Mouse (Mus musculus) limb, embryonic 14.5 days (tissue): ENCODE measurements around the gene Mamdc2. TPM values are rescaled to one million over a fixed set of nuclear protein-coding genes. Genes with fewer than 3 reads are reported as not detected.

Experiments used
- ATAC-seq: fragments of 200-750 bp; cut with Nextera tagmentation; 2 replicates; pipeline ENCODE4 v1.8.0; 2017; ENCODE audit warnings: low read depth, moderate number of reproducible peaks, moderate TSS enrichment; ENCODE audit not compliant: low FRiP score
- DNase-seq: peaks from one replicate; pipeline ENCODE4 v3.0.0-alpha.2; 2015; ENCODE audit warnings: low spot score
- H3K27ac ChIP-seq: fragments of 300-500 bp; sonication (generic); replicated peaks from 2 replicates; pipeline ENCODE4 v1.5.1; 2014; ENCODE audit warnings: low read depth, mild to moderate bottlenecking, low read length, moderate library complexity, mixed read lengths
- H3K27me3 ChIP-seq: fragments of 300-500 bp; sonication (generic); 2 replicates; pipeline ENCODE4 v1.6.1; 2014; ENCODE audit warnings: low read length, mixed read lengths; ENCODE audit not compliant: control insufficient read depth, insufficient read depth
- H3K36me3 ChIP-seq: fragments of 300-500 bp; sonication (generic); 2 replicates; pipeline ENCODE4 v1.6.1; 2014; ENCODE audit warnings: mild to moderate bottlenecking, low read length, moderate library complexity, mixed read lengths; ENCODE audit not compliant: control insufficient read depth, insufficient read depth
- H3K4me1 ChIP-seq: fragments of 300-500 bp; sonication (generic); 2 replicates; pipeline ENCODE4 v1.6.1; 2014; ENCODE audit warnings: antibody characterized with exemption, low read length, mixed read lengths; ENCODE audit not compliant: control insufficient read depth, insufficient read depth
- H3K4me2 ChIP-seq: fragments of 300-500 bp; sonication (generic); replicated peaks from 2 replicates; pipeline ENCODE4 v1.6.1; 2014; ENCODE audit warnings: low read depth, mild to moderate bottlenecking, low read length, moderate library complexity; ENCODE audit not compliant: severe bottlenecking
- H3K4me3 ChIP-seq: fragments of 300-500 bp; sonication (generic); replicated peaks from 2 replicates; pipeline ENCODE4 v1.5.1; 2014; ENCODE audit warnings: low read length
- H3K9ac ChIP-seq: fragments of 300-500 bp; sonication (generic); 2 replicates; pipeline ENCODE4 v1.6.1; 2014; ENCODE audit warnings: mild to moderate bottlenecking, low read depth, low read length, moderate library complexity; ENCODE audit not compliant: severe bottlenecking
- H3K9me3 ChIP-seq: fragments of 300-500 bp; sonication (generic); 2 replicates; pipeline ENCODE4 v1.6.1; 2016; ENCODE audit warnings: low read length; ENCODE audit not compliant: control insufficient read depth
- POLR2A ChIP-seq: fragments of 200-500 bp; IDR thresholded peaks from 2 replicates; pipeline ENCODE4 v1.8.0; 2012; ENCODE audit warnings: inconsistent platforms, mild to moderate bottlenecking, moderate library complexity, borderline replicate concordance; ENCODE audit not compliant: insufficient read depth, insufficient read length; ENCODE audit errors: extremely low read depth
- WGBS: fragments of 180-500 bp; shearing (Covaris S2); extraction: QIAGEN DNeasy Blood & Tissue Kit; methylation state at CpG from one replicate; pipeline ENCODE4 v1.1.7; 2014; 5-methylcytosine and 5-hydroxymethylcytosine counted together
- polyA plus RNA-seq, 2 experiments: library from polyadenylated mRNA; depleted of rRNA in 1 of 2; stranded (reverse) in 1 of 2; unstranded in 1 of 2; fragments of >200 nt; fragmentation: Nextera tagmentation in 1 of 2; extraction: Ambion mirVana in 1 of 2; gene quantifications; 2 replicates each; pipeline versions ENCODE4 v1.2.1 to v1.2.3; 2012 to 2014

Mamdc2 gene
- polyA plus RNA-seq, 2 experiments: 2.6 to 3.0 TPM

- DNase-seq: no peak
- Histone ChIP-seq H3K9me3 (no peaks in the 10 kb centered on the region), H3K4me1 (no peaks in the 10 kb centered on the region), H3K4me2 (no peak overlapping the region), H3K27me3 (no peaks in the 10 kb centered on the region), H3K9ac (no peak overlapping the region), H3K27ac (no peak overlapping the region), H3K36me3 (no peaks in the 10 kb centered on the region), H3K4me3 (no peak overlapping the region)
- no peak for ATAC-seq
- no peak for TF ChIP-seq POLR2A
Measured at GRCm38 (mm10) chr19:23479597-23479967, 31.3 kb upstream of the Mamdc2 start.

GRCm38 (mm10) chr19:23478895-23479596 is 30.8 kb upstream of the Mamdc2 start:
- no peak overlapping the region for H3K9ac ChIP-seq
- DNase-seq: peak; percentile 14
- no peaks in the 10 kb centered on the region for H3K36me3 ChIP-seq
- no peak overlapping the region for H3K4me2 ChIP-seq
- H3K27me3 ChIP-seq: no peaks in the 10 kb centered on the region
- ATAC-seq: no peak
- no peak overlapping the region for H3K4me3 ChIP-seq
- 19% methylated on average over 10 of the region's 10 CpGs for WGBS
- no peaks in the 10 kb centered on the region for H3K4me1 ChIP-seq
- H3K9me3 ChIP-seq: no peaks in the 10 kb centered on the region
- no peak overlapping the region for H3K27ac ChIP-seq
- no peak for TF ChIP-seq POLR2A

GRCm38 (mm10) chr19:23477826-23478225 is 29.6 kb upstream of the Mamdc2 start:
- no peak for ATAC-seq
- H3K4me3 ChIP-seq: no peak overlapping the region
- no peak overlapping the region for H3K9ac ChIP-seq
- TF ChIP-seq POLR2A: no peak
- H3K4me2 ChIP-seq: no peak overlapping the region
- H3K27me3 ChIP-seq: no peaks in the 10 kb centered on the region
- 52% methylated on average over 6 of the region's 6 CpGs for WGBS
- no peaks in the 10 kb centered on the region for H3K4me1 ChIP-seq
- H3K9me3 ChIP-seq: no peaks in the 10 kb centered on the region
- no peak overlapping the region for H3K27ac ChIP-seq
- no peaks in the 10 kb centered on the region for H3K36me3 ChIP-seq
- peak; percentile 13 for DNase-seq

- Histone ChIP-seq H3K27me3 (no peaks in the 10 kb centered on the region), H3K4me3 (no peak overlapping the region), H3K36me3 (no peaks in the 10 kb centered on the region), H3K9me3 (no peaks in the 10 kb centered on the region), H3K9ac (no peak overlapping the region), H3K4me2 (no peak overlapping the region), H3K4me1 (no peaks in the 10 kb centered on the region), H3K27ac (no peak overlapping the region)
- DNase-seq (no peak), ATAC-seq (no peak)
- TF ChIP-seq POLR2A: no peak
- 29% methylated on average over 1 of the region's 1 CpGs for WGBS
Measured at GRCm38 (mm10) chr19:23467866-23468265, 19.6 kb upstream of the Mamdc2 start.

- H3K27ac ChIP-seq: no peak overlapping the region
- no peak overlapping the region for H3K9ac ChIP-seq
- no peaks in the 10 kb centered on the region for H3K4me1 ChIP-seq
- no peak overlapping the region for H3K4me3 ChIP-seq
- TF ChIP-seq POLR2A: no peak
- no peaks in the 10 kb centered on the region for H3K36me3 ChIP-seq
- ATAC-seq: no peak
- no peaks in the 10 kb centered on the region for H3K27me3 ChIP-seq
- H3K9me3 ChIP-seq: no peaks in the 10 kb centered on the region
- no peak overlapping the region for H3K4me2 ChIP-seq
- DNase-seq: no peak
- 82% methylated on average over 2 of the region's 2 CpGs for WGBS
Measured at GRCm38 (mm10) chr19:23467011-23467410, 18.8 kb upstream of the Mamdc2 start.

GRCm38 (mm10) chr19:23457492-23457891 is 9.2 kb upstream of the Mamdc2 start:
- WGBS: 20% methylated on average over 4 of the region's 4 CpGs
- Histone ChIP-seq H3K4me2 (no peak overlapping the region), H3K27ac (no peak overlapping the region), H3K27me3 (no peaks in the 10 kb centered on the region), H3K4me3 (no peak overlapping the region), H3K9me3 (no peaks in the 10 kb centered on the region), H3K4me1 (no peaks in the 10 kb centered on the region), H3K9ac (no peak overlapping the region), H3K36me3 (no peaks in the 10 kb centered on the region)
- DNase-seq (no peak), ATAC-seq (no peak)
- TF ChIP-seq POLR2A: no peak
